Mouse (Mus musculus) liver, postnatal 0 days (tissue): ENCODE measurements around the gene Klhl11. TPM values are rescaled to one million over a fixed set of nuclear protein-coding genes. Genes with fewer than 3 reads are reported as not detected.

Experiments
- ATAC-seq: fragments of 200-750 bp; cut with Nextera tagmentation; 2 replicates; pipeline ENCODE4 v1.8.0; 2017; ENCODE audit warnings: mild to moderate bottlenecking, moderate library complexity
- DNase-seq: peaks from one replicate; pipeline ENCODE4 v3.0.0-alpha.2; 2016
- H3K27ac ChIP-seq: fragments of 300-500 bp; sonication (generic); 2 replicates; pipeline ENCODE4 v1.5.1; 2014; ENCODE audit warnings: antibody characterized with exemption, moderate library complexity, mild to moderate bottlenecking, low read depth
- H3K27me3 ChIP-seq: fragments of 300-500 bp; sonication (generic); 2 replicates; pipeline ENCODE4 v1.6.1; 2014; ENCODE audit warnings: low read length, control low read depth, mixed read lengths; ENCODE audit not compliant: insufficient read depth
- H3K36me3 ChIP-seq: fragments of 300-500 bp; sonication (generic); replicated peaks from 2 replicates; pipeline ENCODE4 v1.6.1; 2014; ENCODE audit warnings: mild to moderate bottlenecking, control low read depth, low read length, moderate library complexity, mixed read lengths; ENCODE audit not compliant: insufficient read depth
- H3K4me1 ChIP-seq: fragments of 300-500 bp; sonication (generic); 2 replicates; pipeline ENCODE4 v1.6.1; 2014; ENCODE audit warnings: antibody characterized with exemption, mild to moderate bottlenecking, control low read depth; ENCODE audit not compliant: insufficient read depth
- H3K4me2 ChIP-seq: fragments of 300-500 bp; sonication (generic); 2 replicates; pipeline ENCODE4 v1.6.1; 2014; ENCODE audit warnings: low read depth, mild to moderate bottlenecking, low read length, moderate library complexity, mixed read lengths
- H3K4me3 ChIP-seq: fragments of 300-500 bp; sonication (generic); 2 replicates; pipeline ENCODE4 v1.5.1; 2014; ENCODE audit warnings: low read depth, low read length
- H3K9ac ChIP-seq: fragments of 300-500 bp; sonication (generic); replicated peaks from 2 replicates; pipeline ENCODE4 v1.6.1; 2014; ENCODE audit warnings: mild to moderate bottlenecking, moderate library complexity
- H3K9me3 ChIP-seq: fragments of 300-500 bp; sonication (generic); 2 replicates; pipeline ENCODE4 v1.6.1; 2016; ENCODE audit warnings: mild to moderate bottlenecking, control low read depth, low read length, mixed read lengths
- CTCF ChIP-seq: sonication (generic); IDR thresholded peaks from 2 replicates; pipeline ENCODE4 v1.5.1; 2016; ENCODE audit warnings: antibody characterized with exemption, low read depth
- EP300 ChIP-seq: IDR thresholded peaks from 2 replicates; pipeline ENCODE4 v1.6.1; 2016; ENCODE audit warnings: antibody characterized with exemption, low read depth, mild to moderate bottlenecking
- WGBS: fragments of 180-500 bp; shearing (Covaris S2); extraction: QIAGEN DNeasy Blood & Tissue Kit; methylation state at CpG from one replicate; pipeline ENCODE4 v1.1.7; 2014; ENCODE audit not compliant: insufficient replicate concordance; 5-methylcytosine and 5-hydroxymethylcytosine counted together
- microRNA-seq: library from miRNA; unstranded; fragments of <30 nt; microRNA quantifications from one replicate; pipeline ENCODE4, GENCODE M21; 2016
- polyA plus RNA-seq: library from polyadenylated mRNA; unstranded; fragments of >200 nt; fragmentation: Nextera tagmentation; extraction: Ambion mirVana; gene quantifications from 2 replicates; pipeline ENCODE4 v1.2.1, GENCODE M21; 2015

The Klhl11 gene
- polyA plus RNA-seq, 1 experiment from 2014 or later = 0.88 TPM

DNA sequence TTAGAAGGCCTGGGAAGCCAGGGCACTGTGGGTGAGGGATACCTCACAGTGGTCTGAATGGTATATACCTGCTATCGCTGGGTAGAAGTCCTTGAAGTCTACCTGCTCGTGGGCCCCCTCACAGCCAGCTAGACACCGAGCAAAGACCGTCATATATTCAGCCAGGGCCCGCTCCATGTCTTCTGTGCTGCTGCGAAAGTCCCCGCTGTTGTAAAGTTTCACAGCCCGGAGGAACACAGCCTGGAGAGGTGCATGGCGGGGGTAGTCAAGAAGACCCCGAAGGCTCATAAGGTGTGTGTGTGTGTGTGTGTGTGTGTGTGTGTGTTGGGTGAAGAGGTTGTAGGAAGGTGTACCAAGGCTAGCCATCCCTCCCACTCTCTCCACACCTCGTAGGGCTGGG lies 59.0 kb downstream of the Klhl11 start:
- peak overlapping the region; percentile 66; the same call in 1 of the 2 replicates for H3K9ac ChIP-seq
- DNase-seq = no peak
- ATAC-seq = no peak
- H3K4me3 ChIP-seq = peak overlapping the region; percentile 46; the same call in 1 of the 2 replicates
- TF ChIP-seq CTCF (no peak), EP300 (no peak)
- no peak overlapping the region for H3K27ac ChIP-seq
- no peaks in the 10 kb centered on the region for H3K36me3 ChIP-seq
- WGBS = 79% methylated on average over 11 of the region's 11 CpGs
- H3K9me3 ChIP-seq = no peaks in the 10 kb centered on the region
- H3K4me2 ChIP-seq = peak overlapping the region; percentile 82; the same call in 1 of the 2 replicates
- no peaks in the 10 kb centered on the region for H3K4me1 ChIP-seq
- H3K27me3 ChIP-seq = peaks cover 34% of the 10 kb centered on the region

Small RNAs within 50 kb of the gene (microRNA-seq; reads per million reads assigned to microRNA genes)
- gene Gm27374 (not detected), gene Mir7116 (4.5 reads per million, percentile 6 among the genes with 10 or more reads in this experiment)

Other genes starting within 250 kb of the Klhl11 start
- not detected in 2 replicates for gene Krt16, start 223.8 kb downstream of the Klhl11 start, polyA plus RNA-seq
- 0.08 and 0.09 TPM in 2 replicates for gene Krt17, start 211.7 kb downstream of the Klhl11 start, polyA plus RNA-seq
- not detected in 2 replicates for gene Krt42, start 202.9 kb downstream of the Klhl11 start, polyA plus RNA-seq
- gene Eif1, start 152.9 kb downstream of the Klhl11 start, polyA plus RNA-seq = 1,752 and 1,956 TPM in 2 replicates
- not detected in 2 replicates for gene Gast, start 138.3 kb downstream of the Klhl11 start, polyA plus RNA-seq
- 0.78 and 0.81 TPM in 2 replicates for gene Hap1, start 116.6 kb downstream of the Klhl11 start, polyA plus RNA-seq
- gene Jup, start 75.0 kb downstream of the Klhl11 start, polyA plus RNA-seq = 17.5 and 18.9 TPM in 2 replicates
- 3.4 and 4.6 TPM in 2 replicates for gene P3h4, start 57.9 kb downstream of the Klhl11 start, polyA plus RNA-seq
- 7.4 and 9.0 TPM in 2 replicates for gene Fkbp10, start 57.0 kb downstream of the Klhl11 start, polyA plus RNA-seq
- gene Nt5c3b, start 30.9 kb downstream of the Klhl11 start, polyA plus RNA-seq = 11.1 and 11.9 TPM in 2 replicates
- gene Klhl10, start 30.8 kb downstream of the Klhl11 start, polyA plus RNA-seq = 0.07 TPM in 2 replicates
- gene Acly, start 55.3 kb upstream of the Klhl11 start, polyA plus RNA-seq = 24.4 and 29.8 TPM in 2 replicates
- 0.11 and 0.22 TPM in 2 replicates for gene Ttc25, start 72.9 kb upstream of the Klhl11 start, polyA plus RNA-seq
- 20.2 and 21.9 TPM in 2 replicates for gene Cnp, start 102.2 kb upstream of the Klhl11 start, polyA plus RNA-seq
- 18.3 and 19.2 TPM in 2 replicates for gene Nkiras2, start 146.5 kb upstream of the Klhl11 start, polyA plus RNA-seq
- 45.1 and 49.1 TPM in 2 replicates for gene Dnajc7, start 147.4 kb upstream of the Klhl11 start, polyA plus RNA-seq
- gene Zfp385c, start 219.7 kb upstream of the Klhl11 start, polyA plus RNA-seq = not detected in 2 replicates
- gene Dhx58, start 231.5 kb upstream of the Klhl11 start, polyA plus RNA-seq = 3.9 and 4.5 TPM in 2 replicates
- 8.5 and 9.2 TPM in 2 replicates for gene Kat2a, start 239.7 kb upstream of the Klhl11 start, polyA plus RNA-seq
- 0.35 and 0.40 TPM in 2 replicates for gene Hspb9, start 241.1 kb upstream of the Klhl11 start, polyA plus RNA-seq